15 mouse cellular contexts compared by ENCODE assay signal in the genomic region with DNA sequence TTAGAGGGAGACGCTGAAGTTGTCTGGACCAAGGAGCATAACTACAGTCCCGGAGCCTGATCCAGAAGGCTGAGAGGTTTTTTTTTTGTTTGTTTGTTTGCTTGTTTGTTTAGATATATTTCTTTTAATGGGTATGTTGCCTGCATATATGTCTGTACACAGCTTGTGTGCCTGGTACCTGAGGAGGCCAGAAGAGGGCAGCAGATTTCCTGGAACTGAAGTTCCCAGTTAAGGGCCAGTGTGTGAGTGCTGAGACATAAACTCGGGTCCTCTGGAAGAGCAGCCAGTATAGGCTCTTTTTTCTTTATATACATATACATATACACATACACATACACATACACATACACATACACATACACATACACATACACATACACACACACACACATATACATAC. TPM values are rescaled to one million over a fixed set of nuclear protein-coding genes. Genes with fewer than 3 reads are reported as not detected.
A peak's percentile ranks its signal among the peaks of the same experiment; 100 is the strongest.
DNase-seq lines count a peak whose midpoint lies in the region; ATAC-seq and TF ChIP-seq lines count a peak whose summit lies in the region.
"Had no signal": no experiment of that assay in that cellular context is flagged by ENCODE, and none has a peak within 500 bp of the region (broad histone marks: within the 10 kb centered on the region; RNA-seq: fewer than 3 reads in every experiment).

No protein-coding gene starts in this region.

- TF ChIP-seq RAD21 in MEL (IDR thresholded peaks at IDR 0.05; ENCODE audit: low read depth, low read length) = peak; percentile 13

- H3K9ac ChIP-seq in midbrain, postnatal 0 days (replicated peaks; ENCODE audit: low read length, poor library complexity, severe bottlenecking) = no peak overlapping the region
- no peak overlapping the region for H3K9ac ChIP-seq in MEL (ENCODE audit: control insufficient read depth, low read depth, low read length, poor library complexity, severe bottlenecking)
- H3K9ac ChIP-seq: embryonic facial prominence, embryonic 15.5 days had no signal

- H3K36me3 ChIP-seq in kidney, adult 2 months (ENCODE audit: control insufficient read depth, insufficient read depth, low read length) = no peaks in the 10 kb centered on the region
- no peaks in the 10 kb centered on the region for H3K36me3 ChIP-seq in midbrain, postnatal 0 days (ENCODE audit: insufficient read depth, low read length)
- H3K36me3 ChIP-seq in midbrain, embryonic 10.5 days = no peaks in the 10 kb centered on the region
- H3K36me3 ChIP-seq in MEL (ENCODE audit: control insufficient read depth in 1 of 2, insufficient read depth in 2 of 2, low read length in 2 of 2) = peaks cover 0 to 2% of the 10 kb centered on the region in 2 experiments; a peak in 1 of 4 replicates
- H3K36me3 ChIP-seq: embryonic facial prominence, embryonic 15.5 days; hindbrain, embryonic 10.5 days had no signal

- no peak for TF ChIP-seq EP300 in MEL (IDR thresholded peaks at IDR 0.05; ENCODE audit: low read depth in 1 of 2, low read length in 2 of 2)

- H3K4me3 ChIP-seq in kidney, adult 2 months (ENCODE audit: insufficient read depth, low read depth, low read length) = no peak overlapping the region
- no peak overlapping the region for H3K4me3 ChIP-seq in midbrain, postnatal 0 days (ENCODE audit: low read depth, low read length)
- no peak overlapping the region for H3K4me3 ChIP-seq in midbrain, embryonic 10.5 days
- no peak overlapping the region for H3K4me3 ChIP-seq in MEL (ENCODE audit: control insufficient read depth in 1 of 2, insufficient read depth in 1 of 2, low read depth in 2 of 2, low read length in 2 of 2)
- H3K4me3 ChIP-seq: embryonic facial prominence, embryonic 15.5 days; hindbrain, embryonic 10.5 days had no signal

- no peaks in the 10 kb centered on the region for H3K9me3 ChIP-seq in midbrain, postnatal 0 days (ENCODE audit: low read length)
- no peaks in the 10 kb centered on the region for H3K9me3 ChIP-seq in midbrain, embryonic 10.5 days (replicated peaks)
- H3K9me3 ChIP-seq in MEL (replicated peaks; ENCODE audit: insufficient read depth, low read length) = no peaks in the 10 kb centered on the region
- H3K9me3 ChIP-seq: embryonic facial prominence, embryonic 15.5 days; hindbrain, embryonic 10.5 days had no signal

- 82% methylated on average over 3 of the region's 3 CpGs for WGBS in kidney, adult 2 months
- WGBS in midbrain, postnatal 0 days = 85% methylated on average over 3 of the region's 3 CpGs
- WGBS in midbrain, embryonic 10.5 days = 77% methylated on average over 3 of the region's 3 CpGs

- no peaks in the 10 kb centered on the region for H3K4me1 ChIP-seq in kidney, adult 2 months (ENCODE audit: control insufficient read depth, insufficient read depth, low read length)
- H3K4me1 ChIP-seq in midbrain, postnatal 0 days (ENCODE audit: insufficient read depth, low read length) = no peaks in the 10 kb centered on the region
- peaks cover 9% of the 10 kb centered on the region for H3K4me1 ChIP-seq in midbrain, embryonic 10.5 days
- peaks cover 0 to 3% of the 10 kb centered on the region in 2 experiments; a peak in 1 of 4 replicates for H3K4me1 ChIP-seq in MEL (ENCODE audit: control insufficient read depth in 1 of 2, insufficient read depth in 2 of 2, low read length in 2 of 2)
- H3K4me1 ChIP-seq: embryonic facial prominence, embryonic 15.5 days had no signal

- TF ChIP-seq CTCF in kidney, adult 2 months (conservative IDR thresholded peaks at IDR 0.05; ENCODE audit: insufficient read depth, insufficient read length, low read depth, low read length) = peak; percentile 38
- peak; percentile 30 for TF ChIP-seq CTCF in midbrain, postnatal 0 days (IDR thresholded peaks at IDR 0.05)
- peak; percentile 21 to 64 (median 50); a peak in 5 of 6 replicates for TF ChIP-seq CTCF in MEL (IDR thresholded peaks at IDR 0.05 in 2 of 3, conservative IDR thresholded peaks at IDR 0.05 in 1 of 3; ENCODE audit: control insufficient read depth in 1 of 3, insufficient read depth in 1 of 3, low read depth in 2 of 3, low read length in 3 of 3, poor library complexity in 1 of 3, severe bottlenecking in 1 of 3)

- H3K4me2 ChIP-seq in midbrain, postnatal 0 days (ENCODE audit: low read depth, low read length, poor library complexity, severe bottlenecking) = no peak overlapping the region
- H3K4me2 ChIP-seq: embryonic facial prominence, embryonic 15.5 days had no signal

- no peak for DNase-seq in kidney, adult 2 months
- no peak for DNase-seq in kidney, adult 18-20 months
- DNase-seq in midbrain, postnatal 0 days (ENCODE audit: low spot score) = no peak
- DNase-seq in midbrain, embryonic 10.5 days (ENCODE audit: low spot score) = no peak
- DNase-seq in MEL (ENCODE audit: low read depth, low spot score) = peak; percentile 19
- DNase-seq in lung, postnatal 36 days = peak; percentile 45
- no peak for DNase-seq in adrenal gland, postnatal 10 days
- DNase-seq: cerebellum, adult 8-10 months; heart, adult 18-20 months had no signal

- no peak for ATAC-seq in midbrain, postnatal 0 days (ENCODE audit: low FRiP score)
- ATAC-seq: forebrain, embryonic 16.5 days had no signal

- no peaks in the 10 kb centered on the region for H3K79me2 ChIP-seq in MEL (ENCODE audit: control insufficient read depth, insufficient read depth, low read length, poor library complexity)

- H3K27me3 ChIP-seq in kidney, adult 2 months (replicated peaks; ENCODE audit: control insufficient read depth, insufficient read depth, low read length) = no peaks in the 10 kb centered on the region
- no peaks in the 10 kb centered on the region for H3K27me3 ChIP-seq in midbrain, postnatal 0 days (ENCODE audit: insufficient read depth, low read length)
- 0 out of 2 replicates have a peak, but pooled peaks cover 5% of the 10 kb centered on the region for H3K27me3 ChIP-seq in midbrain, embryonic 10.5 days (ENCODE audit: low read depth, poor library complexity, severe bottlenecking)
- H3K27me3 ChIP-seq in MEL (ENCODE audit: control insufficient read depth in 1 of 2, insufficient read depth in 2 of 2, low read length in 2 of 2) = peaks cover 0 to 1% of the 10 kb centered on the region in 2 experiments; a peak in 1 of 4 replicates

- H3K27ac ChIP-seq in kidney, adult 2 months (ENCODE audit: insufficient read depth, low read depth, low read length) = no peak overlapping the region
- no peak overlapping the region for H3K27ac ChIP-seq in midbrain, postnatal 0 days (ENCODE audit: low read depth, low read length)
- H3K27ac ChIP-seq in midbrain, embryonic 10.5 days (replicated peaks) = no peak overlapping the region
- H3K27ac ChIP-seq in MEL (ENCODE audit: control insufficient read depth, low read depth, low read length) = no peak overlapping the region
- H3K27ac ChIP-seq: embryonic facial prominence, embryonic 15.5 days; hindbrain, embryonic 10.5 days had no signal

- TF ChIP-seq POLR2A in kidney, adult 2 months (IDR thresholded peaks at IDR 0.05; ENCODE audit: low read depth, low read length) = no peak
- TF ChIP-seq POLR2A in MEL (IDR thresholded peaks at IDR 0.05; ENCODE audit: control insufficient read depth in 1 of 2, insufficient read depth in 1 of 2, low read depth in 1 of 2, low read length in 2 of 2, poor library complexity in 1 of 2) = no peak

RNA-seq across cellular contexts. Expression of a gene that starts 25.8 kb away (rescaled TPM):
- polyA plus RNA-seq in kidney, adult 2 months (2012; rRNA removed) = not detected in 2 replicates
- not detected in 2 replicates for total RNA-seq in midbrain, postnatal 0 days (2014; rRNA removed)
- polyA plus RNA-seq in midbrain, postnatal 0 days (2015; fragmentation: Nextera tagmentation; extraction: Ambion mirVana) = not detected in 2 replicates
- not detected in 2 replicates for polyA plus RNA-seq in midbrain, embryonic 10.5 days (2016; fragmentation: Nextera tagmentation; extraction: Ambion mirVana)
- not detected in 2 replicates for total RNA-seq in MEL (2012; rRNA removed)
- not detected for polyA plus RNA-seq in MEL (2012; ENCODE audit: insufficient read depth in 1 of 2, insufficient read length in 2 of 2, low read depth in 1 of 2, low replicate concordance in 2 of 2, missing spikeins in 1 of 2)
- total RNA-seq in adrenal gland, postnatal 10 days (2021) = under 1 TPM in 1 of 2 experiments, not detected in 1; 0.45 TPM
- total RNA-seq: heart, adult 18-20 months; left cerebral cortex, postnatal 14 days had no signal
- polyA plus RNA-seq: embryonic facial prominence, embryonic 15.5 days; forebrain, embryonic 16.5 days; hindbrain, embryonic 10.5 days; small intestine, adult 2 months had no signal

RNA-seq across cellular contexts. Expression of a gene that starts 30.5 kb away (rescaled TPM):
- 3.0 and 4.6 TPM in 2 replicates for polyA plus RNA-seq in kidney, adult 2 months (2012; rRNA removed)
- total RNA-seq in midbrain, postnatal 0 days (2014; rRNA removed) = not detected in 2 replicates
- 0.27 and 0.36 TPM in 2 replicates for polyA plus RNA-seq in midbrain, postnatal 0 days (2015; fragmentation: Nextera tagmentation; extraction: Ambion mirVana)
- 0.31 TPM in 1 of 2 replicates, not detected in the other for polyA plus RNA-seq in midbrain, embryonic 10.5 days (2016; fragmentation: Nextera tagmentation; extraction: Ambion mirVana)
- total RNA-seq in MEL (2012; rRNA removed) = not detected in 2 replicates
- polyA plus RNA-seq in MEL (2012; ENCODE audit: insufficient read depth in 1 of 2, insufficient read length in 2 of 2, low read depth in 1 of 2, low replicate concordance in 2 of 2, missing spikeins in 1 of 2) = not detected
- 10 to 100 TPM in 1 of 2 experiments, 1 to 10 TPM in 1; 9.1 to 13.2 TPM for total RNA-seq in adrenal gland, postnatal 10 days (2021)
- total RNA-seq: left cerebral cortex, postnatal 14 days had no signal
- polyA plus RNA-seq: forebrain, embryonic 16.5 days; hindbrain, embryonic 10.5 days had no signal

RNA-seq across cellular contexts. Expression of a gene that starts 41.8 kb away (rescaled TPM):
- polyA plus RNA-seq in kidney, adult 2 months (2012; rRNA removed) = not detected in 2 replicates
- not detected in 2 replicates for total RNA-seq in midbrain, postnatal 0 days (2014; rRNA removed)
- polyA plus RNA-seq in midbrain, postnatal 0 days (2015; fragmentation: Nextera tagmentation; extraction: Ambion mirVana) = not detected in 2 replicates
- not detected in 2 replicates for polyA plus RNA-seq in midbrain, embryonic 10.5 days (2016; fragmentation: Nextera tagmentation; extraction: Ambion mirVana)
- total RNA-seq in MEL (2012; rRNA removed) = not detected in 2 replicates
- not detected for polyA plus RNA-seq in MEL (2012; ENCODE audit: insufficient read depth in 1 of 2, insufficient read length in 2 of 2, low read depth in 1 of 2, low replicate concordance in 2 of 2, missing spikeins in 1 of 2)
- total RNA-seq in adrenal gland, postnatal 10 days (2021) = not detected
- total RNA-seq: adrenal gland, postnatal 4 days; heart, adult 18-20 months; left cerebral cortex, postnatal 14 days had no signal
- polyA plus RNA-seq: embryonic facial prominence, embryonic 15.5 days; forebrain, embryonic 16.5 days; hindbrain, embryonic 10.5 days; small intestine, adult 2 months had no signal

RNA-seq across cellular contexts. Expression of a gene that starts 44.6 kb away (rescaled TPM):
- polyA plus RNA-seq in kidney, adult 2 months (2012; rRNA removed) = 0.04 TPM in 1 of 2 replicates, not detected in the other
- total RNA-seq in midbrain, postnatal 0 days (2014; rRNA removed) = 0.77 TPM in 1 of 2 replicates, not detected in the other
- 0.04 TPM in 1 of 2 replicates, not detected in the other for polyA plus RNA-seq in midbrain, postnatal 0 days (2015; fragmentation: Nextera tagmentation; extraction: Ambion mirVana)
- polyA plus RNA-seq in midbrain, embryonic 10.5 days (2016; fragmentation: Nextera tagmentation; extraction: Ambion mirVana) = not detected in 2 replicates
- total RNA-seq in MEL (2012; rRNA removed) = not detected in 2 replicates
- polyA plus RNA-seq in MEL (2012; ENCODE audit: insufficient read depth in 1 of 2, insufficient read length in 2 of 2, low read depth in 1 of 2, low replicate concordance in 2 of 2, missing spikeins in 1 of 2) = under 1 TPM in 1 of 2 experiments, not detected in 1; 0.07 TPM
- total RNA-seq in adrenal gland, postnatal 10 days (2021) = under 1 TPM in 1 of 2 experiments, not detected in 1; 0.15 TPM
- total RNA-seq: heart, adult 18-20 months had no signal
- polyA plus RNA-seq: hindbrain, embryonic 10.5 days had no signal

RNA-seq across cellular contexts. Expression of a gene that starts 46.6 kb away (rescaled TPM):
- 1.4 and 2.6 TPM in 2 replicates for polyA plus RNA-seq in kidney, adult 2 months (2012; rRNA removed)
- 1.9 and 2.0 TPM in 2 replicates for total RNA-seq in midbrain, postnatal 0 days (2014; rRNA removed)
- polyA plus RNA-seq in midbrain, postnatal 0 days (2015; fragmentation: Nextera tagmentation; extraction: Ambion mirVana) = 1.9 and 2.1 TPM in 2 replicates
- 0.21 TPM in 1 of 2 replicates, not detected in the other for polyA plus RNA-seq in midbrain, embryonic 10.5 days (2016; fragmentation: Nextera tagmentation; extraction: Ambion mirVana)
- total RNA-seq in MEL (2012; rRNA removed) = not detected in 2 replicates
- not detected for polyA plus RNA-seq in MEL (2012; ENCODE audit: insufficient read depth in 1 of 2, insufficient read length in 2 of 2, low read depth in 1 of 2, low replicate concordance in 2 of 2, missing spikeins in 1 of 2)
- 1 to 10 TPM; 2.3 to 2.7 TPM for total RNA-seq in adrenal gland, postnatal 10 days (2021)

Comparison
In these comparisons a context has a peak if more than half of its experiments do, and no peak if none do; other contexts are left out.
1. DNase-seq: peak in MEL (single experiment) and lung, postnatal 36 days (single experiment); none in kidney, adult 2 months (single experiment), kidney, adult 18-20 months (single experiment), midbrain, postnatal 0 days (single experiment), midbrain, embryonic 10.5 days (single experiment) and adrenal gland, postnatal 10 days (single experiment).
2. Peak in every context shown above with its lines, with median percentiles within 50 percentile points of each other: CTCF ChIP-seq.